Mouse (Mus musculus): ENCODE results near the gene Fam124a.

- TF ChIP-seq EP300 (optimal IDR thresholded peaks at IDR 0.05) (no peak), CTCF (IDR thresholded peaks at IDR 0.05; ENCODE audit: low read depth) (no peak)
Measured at GRCm38 (mm10) chr14:62536127-62536526, 19.4 kb upstream of the Fam124a start.
